Mouse (Mus musculus) spleen, adult 18-20 months (tissue): Measurements from ENCODE around the gene Gm28035.

Experiments used
- DNase-seq, 2 experiments: peaks; one replicate each; pipeline ENCODE4 v3.0.0; 2022; ENCODE audit warnings: mixed read lengths in 2 of 2

The Gm28035 gene

GRCm38 (mm10) chr2:30240267-30240666 is at the start of gene Gm28035:
Gm28035 (plus strand) TSS chr2:30240567.
- no peak for DNase-seq

GRCm38 (mm10) chr2:30191790-30192580 is 48.4 kb upstream of the Gm28035 start:
- no peak for DNase-seq

- DNase-seq: no peak
Measured at GRCm38 (mm10) chr2:30194656-30195055, 45.7 kb upstream of the Gm28035 start.

- no peak for DNase-seq
Measured at GRCm38 (mm10) chr2:30198021-30198420, 42.3 kb upstream of the Gm28035 start.

- no peak for DNase-seq
Measured at GRCm38 (mm10) chr2:30199984-30200383, 40.4 kb upstream of the Gm28035 start.

GRCm38 (mm10) chr2:30200388-30200925 is 39.9 kb upstream of the Gm28035 start:
- no peak for DNase-seq

GRCm38 (mm10) chr2:30203439-30203838 is 36.9 kb upstream of the Gm28035 start:
- DNase-seq: peak in 1 of 2 experiments; percentile 10

GRCm38 (mm10) chr2:30205255-30205628 is 35.1 kb upstream of the Gm28035 start:
- DNase-seq: no peak

- DNase-seq: peak; percentile 84 to 94
Measured at GRCm38 (mm10) chr2:30205629-30206357, 34.6 kb upstream of the Gm28035 start, which contains the start of gene Kyat1. Kyat1 (minus strand) TSS chr2:30205847.

GRCm38 (mm10) chr2:30207401-30207800 is 33.0 kb upstream of the Gm28035 start:
- no peak for DNase-seq

GRCm38 (mm10) chr2:30207886-30208285 is 32.5 kb upstream of the Gm28035 start:
- no peak for DNase-seq

GRCm38 (mm10) chr2:30211408-30212168 is 28.8 kb upstream of the Gm28035 start:
- no peak for DNase-seq

- no peak for DNase-seq
Measured at GRCm38 (mm10) chr2:30212169-30212545, 28.2 kb upstream of the Gm28035 start.

GRCm38 (mm10) chr2:30212951-30213350 is 27.4 kb upstream of the Gm28035 start:
- DNase-seq: no peak

GRCm38 (mm10) chr2:30214745-30215144 is 25.6 kb upstream of the Gm28035 start:
- DNase-seq: no peak

- no peak for DNase-seq
Measured at GRCm38 (mm10) chr2:30215493-30215892, 24.9 kb upstream of the Gm28035 start.

GRCm38 (mm10) chr2:30216293-30216692 is 24.1 kb upstream of the Gm28035 start:
- DNase-seq: no peak

- DNase-seq: no peak
Measured at GRCm38 (mm10) chr2:30235593-30235992, 4.8 kb upstream of the Gm28035 start.

GRCm38 (mm10) chr2:30236426-30237198 is 3.8 kb upstream of the Gm28035 start:
- no peak for DNase-seq

- DNase-seq: peak; percentile 100
Measured at GRCm38 (mm10) chr2:30237199-30237880, 3.0 kb upstream of the Gm28035 start, which contains the start of gene Lrrc8a. Lrrc8a (plus strand) TSS chr2:30237715.

- peak; percentile 70 to 73 for DNase-seq
Measured at GRCm38 (mm10) chr2:30237881-30238280, 2.5 kb upstream of the Gm28035 start.
